Mouse (Mus musculus) lung, embryonic 15.5 days (tissue): ENCODE measurements at regions not wholly inside any gene's neighbourhood (a gene's known extent, or its start where the extent isn't known, plus 50 kb on each side); places are given as distances from the start of the nearest gene placed in this dataset.

ENCODE experiments used
- ATAC-seq: fragments of 200-750 bp; cut with Nextera tagmentation; 2 replicates; pipeline ENCODE4 v1.8.0; 2017; ENCODE audit warnings: moderate number of reproducible peaks, borderline replicate concordance; ENCODE audit not compliant: low FRiP score, low TSS enrichment; ENCODE audit errors: extremely low read depth
- H3K27ac ChIP-seq: fragments of 300-500 bp; sonication (generic); 2 replicates; pipeline ENCODE4 v1.5.1; 2015; ENCODE audit warnings: moderate library complexity, mild to moderate bottlenecking, inconsistent platforms
- H3K27me3 ChIP-seq: fragments of 300-500 bp; sonication (generic); 2 replicates; pipeline ENCODE4 v1.6.1; 2015; ENCODE audit warnings: inconsistent platforms
- H3K36me3 ChIP-seq: fragments of 300-500 bp; sonication (generic); 2 replicates; pipeline ENCODE4 v1.6.1; 2015; ENCODE audit warnings: inconsistent platforms
- H3K4me1 ChIP-seq: fragments of 300-500 bp; sonication (generic); 2 replicates; pipeline ENCODE4 v1.6.1; 2015; ENCODE audit warnings: inconsistent platforms
- H3K4me2 ChIP-seq: fragments of 300-500 bp; sonication (generic); 2 replicates; pipeline ENCODE4 v1.6.1; 2015; ENCODE audit warnings: inconsistent platforms, mild to moderate bottlenecking, moderate library complexity
- H3K4me3 ChIP-seq: fragments of 300-500 bp; sonication (generic); 2 replicates; pipeline ENCODE4 v1.5.1; 2015; ENCODE audit warnings: mild to moderate bottlenecking, inconsistent platforms
- H3K9ac ChIP-seq: fragments of 300-500 bp; sonication (generic); 2 replicates; pipeline ENCODE4 v1.6.1; 2015; ENCODE audit warnings: inconsistent platforms
- H3K9me3 ChIP-seq: fragments of 300-500 bp; sonication (generic); 2 replicates; pipeline ENCODE4 v1.6.1; 2016; ENCODE audit warnings: inconsistent platforms
- WGBS: fragments of 180-500 bp; shearing (Covaris S2); methylation state at CpG from one replicate; pipeline ENCODE4 v1.1.7; 2015; 5-methylcytosine and 5-hydroxymethylcytosine counted together

- Histone ChIP-seq H3K4me2 (no peak overlapping the region), H3K9me3 (no peaks in the 10 kb centered on the region)
- no peak for ATAC-seq
These were observed 352.4 kb upstream of the N6amt1 start for GRCm38 (mm10) chr16:87001579-87001978.

GRCm38 (mm10) chr16:87001135-87001534 is 352.9 kb upstream of the N6amt1 start:
- H3K36me3 ChIP-seq = no peaks in the 10 kb centered on the region
- H3K9me3 ChIP-seq = no peaks in the 10 kb centered on the region
- 41% methylated on average over 3 of the region's 3 CpGs for WGBS
- H3K27me3 ChIP-seq = no peaks in the 10 kb centered on the region
- no peak overlapping the region for H3K27ac ChIP-seq
- H3K4me1 ChIP-seq = no peaks in the 10 kb centered on the region
- H3K9ac ChIP-seq = no peak overlapping the region
- H3K4me2 ChIP-seq = no peak overlapping the region
- H3K4me3 ChIP-seq = no peak overlapping the region
- peak; percentile 59; the same call in 1 of the 2 replicates for ATAC-seq

More at GRCm38 (mm10) chr16:87001579-87001978, 352.4 kb upstream of the N6amt1 start:
- no peaks in the 10 kb centered on the region for H3K4me1 ChIP-seq
- H3K9ac ChIP-seq = no peak overlapping the region
- H3K4me3 ChIP-seq = no peak overlapping the region
- H3K36me3 ChIP-seq = no peaks in the 10 kb centered on the region
- 54% methylated on average over 3 of the region's 3 CpGs for WGBS
- H3K27ac ChIP-seq = no peak overlapping the region
- no peaks in the 10 kb centered on the region for H3K27me3 ChIP-seq

GRCm38 (mm10) chr16:86971691-86972090 is 382.3 kb upstream of the N6amt1 start:
- WGBS = 79% methylated on average over 3 of the region's 3 CpGs
- H3K27ac ChIP-seq = no peak overlapping the region
- no peak for ATAC-seq

GRCm38 (mm10) chr16:86949681-86950080 is 404.3 kb upstream of the N6amt1 start:
- WGBS = 75% methylated on average over 6 of the region's 6 CpGs
- no peak overlapping the region for H3K27ac ChIP-seq
- no peaks in the 10 kb centered on the region for H3K27me3 ChIP-seq
- ATAC-seq = no peak
- H3K4me3 ChIP-seq = no peak overlapping the region
- no peaks in the 10 kb centered on the region for H3K36me3 ChIP-seq
- no peaks in the 10 kb centered on the region for H3K4me1 ChIP-seq
- H3K9me3 ChIP-seq = no peaks in the 10 kb centered on the region
- no peak overlapping the region for H3K4me2 ChIP-seq
- H3K9ac ChIP-seq = no peak overlapping the region

More at GRCm38 (mm10) chr16:86971691-86972090, 382.3 kb upstream of the N6amt1 start:
- Histone ChIP-seq H3K4me1 (no peaks in the 10 kb centered on the region), H3K9ac (no peak overlapping the region), H3K4me3 (no peak overlapping the region), H3K4me2 (no peak overlapping the region), H3K27me3 (no peaks in the 10 kb centered on the region), H3K9me3 (no peaks in the 10 kb centered on the region), H3K36me3 (no peaks in the 10 kb centered on the region)

- no peak for ATAC-seq
- no peak overlapping the region for H3K4me2 ChIP-seq
These were observed 408.3 kb upstream of the N6amt1 start for GRCm38 (mm10) chr16:86945531-86946144.

GRCm38 (mm10) chr16:86945058-86945457 is 408.9 kb upstream of the N6amt1 start:
- Histone ChIP-seq H3K9me3 (no peaks in the 10 kb centered on the region), H3K27me3 (no peaks in the 10 kb centered on the region), H3K4me3 (no peak overlapping the region), H3K36me3 (no peaks in the 10 kb centered on the region), H3K27ac (no peak overlapping the region), H3K9ac (no peak overlapping the region), H3K4me2 (no peak overlapping the region), H3K4me1 (no peaks in the 10 kb centered on the region)
- no peak for ATAC-seq

More at GRCm38 (mm10) chr16:86945531-86946144, 408.3 kb upstream of the N6amt1 start:
- H3K27me3 ChIP-seq = no peaks in the 10 kb centered on the region
- H3K9ac ChIP-seq = no peak overlapping the region
- H3K4me3 ChIP-seq = no peak overlapping the region
- H3K27ac ChIP-seq = no peak overlapping the region
- no peaks in the 10 kb centered on the region for H3K9me3 ChIP-seq
- H3K36me3 ChIP-seq = no peaks in the 10 kb centered on the region
- WGBS = 57% methylated on average over 6 of the region's 6 CpGs
- H3K4me1 ChIP-seq = no peaks in the 10 kb centered on the region

- Histone ChIP-seq H3K4me3 (no peak overlapping the region), H3K4me2 (no peak overlapping the region), H3K36me3 (no peaks in the 10 kb centered on the region), H3K27me3 (no peaks in the 10 kb centered on the region), H3K9me3 (no peaks in the 10 kb centered on the region), H3K27ac (no peak overlapping the region), H3K9ac (no peak overlapping the region), H3K4me1 (no peaks in the 10 kb centered on the region)
- no peak for ATAC-seq
- 64% methylated on average over 2 of the region's 2 CpGs for WGBS
These were observed 419.0 kb upstream of the N6amt1 start for GRCm38 (mm10) chr16:86934989-86935388.

- no peak overlapping the region for H3K4me2 ChIP-seq
- no peak overlapping the region for H3K9ac ChIP-seq
- 0 out of 2 replicates have a peak overlapping the region, but pooled peaks have one; percentile 15 for H3K27ac ChIP-seq
- H3K9me3 ChIP-seq = no peaks in the 10 kb centered on the region
- H3K27me3 ChIP-seq = no peaks in the 10 kb centered on the region
- H3K4me1 ChIP-seq = no peaks in the 10 kb centered on the region
- H3K36me3 ChIP-seq = no peaks in the 10 kb centered on the region
- no peak; the same call in 1 of the 2 replicates for ATAC-seq
- no peak overlapping the region for H3K4me3 ChIP-seq
- 55% methylated on average over 3 of the region's 3 CpGs for WGBS
These were observed 421.2 kb upstream of the N6amt1 start for GRCm38 (mm10) chr16:86932765-86933164.

- Histone ChIP-seq H3K4me3 (no peak overlapping the region), H3K9ac (no peak overlapping the region), H3K4me2 (no peak overlapping the region), H3K9me3 (no peaks in the 10 kb centered on the region), H3K4me1 (no peaks in the 10 kb centered on the region), H3K36me3 (no peaks in the 10 kb centered on the region), H3K27ac (no peak overlapping the region), H3K27me3 (no peaks in the 10 kb centered on the region)
- ATAC-seq = no peak
- 77% methylated on average over 2 of the region's 2 CpGs for WGBS
These were observed 455.8 kb upstream of the N6amt1 start for GRCm38 (mm10) chr16:86897967-86898710.

- no peak for ATAC-seq
- Histone ChIP-seq H3K27ac (no peak overlapping the region), H3K9ac (no peak overlapping the region), H3K4me3 (no peak overlapping the region), H3K4me2 (no peak overlapping the region), H3K4me1 (no peaks in the 10 kb centered on the region), H3K36me3 (no peaks in the 10 kb centered on the region), H3K9me3 (no peaks in the 10 kb centered on the region), H3K27me3 (no peaks in the 10 kb centered on the region)
- 87% methylated on average over 3 of the region's 3 CpGs for WGBS
These were observed 459.0 kb upstream of the N6amt1 start for GRCm38 (mm10) chr16:86894982-86895381.

- Histone ChIP-seq H3K4me3 (no peak overlapping the region), H3K4me2 (no peak overlapping the region), H3K9me3 (no peaks in the 10 kb centered on the region), H3K9ac (no peak overlapping the region), H3K27me3 (no peaks in the 10 kb centered on the region), H3K27ac (no peak overlapping the region), H3K36me3 (no peaks in the 10 kb centered on the region), H3K4me1 (no peaks in the 10 kb centered on the region)
- WGBS = 71% methylated on average over 5 of the region's 5 CpGs
- no peak for ATAC-seq
These were observed 459.7 kb upstream of the N6amt1 start for GRCm38 (mm10) chr16:86894333-86894732.

GRCm38 (mm10) chr16:86888421-86888820 is 465.6 kb upstream of the N6amt1 start:
- Histone ChIP-seq H3K4me3 (no peak overlapping the region), H3K9ac (no peak overlapping the region), H3K27ac (0 out of 2 replicates have a peak overlapping the region, but pooled peaks have one; percentile 29), H3K36me3 (no peaks in the 10 kb centered on the region), H3K4me1 (no peaks in the 10 kb centered on the region), H3K4me2 (no peak overlapping the region), H3K9me3 (no peaks in the 10 kb centered on the region), H3K27me3 (no peaks in the 10 kb centered on the region)
- no peak; the same call in 1 of the 2 replicates for ATAC-seq
- WGBS = 57% methylated on average over 5 of the region's 5 CpGs
